Mouse (Mus musculus): ENCODE results near the gene Lrtm2. TPM values are rescaled to one million over a fixed set of nuclear protein-coding genes. Genes with fewer than 3 reads are reported as not detected.

Gene Lrtm2
- polyA plus RNA-seq, 3 experiments from 2014 or later, result 0.09 to 0.26 TPM; not detected in 1

GRCm38 (mm10) chr6:119333831-119334230 is 3.3 kb upstream of the Lrtm2 start:
- no peak for ATAC-seq

GRCm38 (mm10) chr6:119333202-119333601 is 2.6 kb upstream of the Lrtm2 start:
- no peak for ATAC-seq

GRCm38 (mm10) chr6:119332111-119332510 is 1.5 kb upstream of the Lrtm2 start:
- no peak for ATAC-seq

- no peak for ATAC-seq
Observed at GRCm38 (mm10) chr6:119329936-119330335, 630 bp downstream of the Lrtm2 start.

- ATAC-seq, result no peak
Observed at GRCm38 (mm10) chr6:119329215-119329714, 1.3 kb downstream of the Lrtm2 start.

- no peak for ATAC-seq
Observed at GRCm38 (mm10) chr6:119328521-119329115, 1.9 kb downstream of the Lrtm2 start.

GRCm38 (mm10) chr6:119326541-119326940 is 4.0 kb downstream of the Lrtm2 start:
- ATAC-seq, result no peak

- no peak for ATAC-seq
Observed at GRCm38 (mm10) chr6:119325978-119326377, 4.6 kb downstream of the Lrtm2 start.

GRCm38 (mm10) chr6:119324776-119325175 is 5.8 kb downstream of the Lrtm2 start:
- no peak for ATAC-seq

- no peak for ATAC-seq
Observed at GRCm38 (mm10) chr6:119321752-119322151, 8.8 kb downstream of the Lrtm2 start.

GRCm38 (mm10) chr6:119320481-119320880 is 10.1 kb downstream of the Lrtm2 start:
- ATAC-seq, result no peak

- ATAC-seq, result no peak
Observed at GRCm38 (mm10) chr6:119319358-119319757, 11.2 kb downstream of the Lrtm2 start.

- no peak for ATAC-seq
Observed at GRCm38 (mm10) chr6:119318732-119319131, 11.8 kb downstream of the Lrtm2 start.

GRCm38 (mm10) chr6:119314751-119315476 is 15.7 kb downstream of the Lrtm2 start:
- ATAC-seq, result no peak

GRCm38 (mm10) chr6:119313588-119314375 is 16.8 kb downstream of the Lrtm2 start:
- no peak for ATAC-seq

GRCm38 (mm10) chr6:119313096-119313495 is 17.5 kb downstream of the Lrtm2 start:
- ATAC-seq, result no peak

- ATAC-seq, result no peak
Observed at GRCm38 (mm10) chr6:119312381-119312780, 18.2 kb downstream of the Lrtm2 start.

GRCm38 (mm10) chr6:119310176-119310575 is 20.4 kb downstream of the Lrtm2 start:
- no peak for ATAC-seq

- no peak for ATAC-seq
Observed at GRCm38 (mm10) chr6:119307867-119308413, 22.6 kb downstream of the Lrtm2 start.

GRCm38 (mm10) chr6:119303331-119303730 is 27.2 kb downstream of the Lrtm2 start:
- ATAC-seq, result no peak

GRCm38 (mm10) chr6:119301310-119301709 is 29.3 kb downstream of the Lrtm2 start:
- ATAC-seq, result no peak

- no peak for ATAC-seq
Observed at GRCm38 (mm10) chr6:119280761-119281160, 49.8 kb downstream of the Lrtm2 start.

GRCm38 (mm10) chr6:119276713-119277112 is 53.9 kb downstream of the Lrtm2 start:
- ATAC-seq, result no peak
